Mouse (Mus musculus): Measurements from ENCODE around the gene Tac4.
A peak's percentile ranks its signal among the peaks of the same experiment; 100 is the strongest.

DNA sequence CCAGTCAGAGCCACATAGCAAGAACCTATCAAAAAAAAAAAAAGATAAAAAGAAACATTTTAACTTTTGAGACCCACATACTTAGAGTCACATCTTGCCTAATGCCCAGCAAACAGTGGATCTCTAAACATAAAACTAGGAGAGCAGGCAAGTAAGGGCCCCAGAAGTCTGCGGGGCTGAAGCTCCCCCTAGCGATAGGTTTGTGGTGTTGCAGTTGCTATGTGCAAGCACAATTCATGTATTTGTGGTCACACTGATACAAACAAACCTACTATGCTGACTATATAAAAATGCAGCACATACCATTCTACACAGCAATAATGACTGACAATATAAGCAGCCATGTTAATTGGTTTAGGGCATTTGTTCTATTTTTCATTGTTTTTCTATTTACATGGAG is 36.8 kb downstream of the Tac4 start:
- TF ChIP-seq CTCF (IDR thresholded peaks at IDR 0.05; ENCODE audit: low read depth), result peak; percentile 93
- no peak for TF ChIP-seq EP300 (IDR thresholded peaks at IDR 0.05; ENCODE audit: low read depth)

Data from liver, postnatal 0 days (tissue).